Mouse (Mus musculus) thymus, postnatal 10 days (tissue): ENCODE results near the gene Plcd1.

Experiments used
- DNase-seq, 2 experiments: peaks; one replicate each; pipeline ENCODE4 v3.0.0; 2021; ENCODE audit warnings: low spot score in 2 of 2

Plcd1 gene

GRCm38 (mm10) chr9:119025832-119026331, 67.4 kb downstream of the Plcd1 start:
- no peak for DNase-seq

- DNase-seq = no peak
These were observed 68.0 kb downstream of the Plcd1 start for GRCm38 (mm10) chr9:119025263-119025662.

- no peak for DNase-seq
These were observed 71.6 kb downstream of the Plcd1 start for GRCm38 (mm10) chr9:119021731-119022130.
